Mouse (Mus musculus) bone marrow, adult 2 months (tissue): ENCODE results near the gene Olfr350. TPM values are rescaled to one million over a fixed set of nuclear protein-coding genes. Genes with fewer than 3 reads are reported as not detected.

Experiments
- H3K27ac ChIP-seq: fragments of 200-500 bp; 2 replicates; pipeline ENCODE4 v1.5.1; 2012; ENCODE audit warnings: low read depth, mild to moderate bottlenecking, control low read depth, inconsistent platforms, low read length; ENCODE audit not compliant: control insufficient read depth, poor library complexity, insufficient read depth
- H3K4me1 ChIP-seq: fragments of 200-500 bp; 2 replicates; pipeline ENCODE4 v1.6.1; 2011; ENCODE audit warnings: low read length; ENCODE audit not compliant: control insufficient read depth, insufficient read depth
- H3K4me3 ChIP-seq: fragments of 200-500 bp; replicated peaks from 2 replicates; pipeline ENCODE3; 2011; ENCODE audit warnings: mild to moderate bottlenecking, low read depth, low read length, control low read depth; ENCODE audit not compliant: control insufficient read depth
- CTCF ChIP-seq: fragments of 200-500 bp; IDR thresholded peaks from 2 replicates; pipeline ENCODE4 v1.5.1; 2011; ENCODE audit warnings: low read length, control low read depth; ENCODE audit not compliant: control insufficient read depth, insufficient read depth
- POLR2A ChIP-seq: fragments of 200-500 bp; IDR thresholded peaks from 2 replicates; pipeline ENCODE4 v1.6.1; 2011; ENCODE audit warnings: low read depth, mild to moderate bottlenecking, control low read depth, low read length, borderline replicate concordance; ENCODE audit not compliant: control insufficient read depth
- WGBS: fragments of 180-500 bp; shearing (Covaris S2); methylation state at CpG from one replicate; pipeline ENCODE4 v1.1.7; 2018; 5-methylcytosine and 5-hydroxymethylcytosine counted together
- polyA plus RNA-seq: library from polyadenylated mRNA; stranded (reverse); fragments of >200 nt; gene quantifications from 2 replicates; pipeline ENCODE4 v1.2.4, GENCODE M21; 2011; ENCODE audit warnings: low replicate concordance; ENCODE audit not compliant: missing spikeins, insufficient read depth, insufficient read length

The Olfr350 gene
- polyA plus RNA-seq = not detected in 2 replicates

DNA sequence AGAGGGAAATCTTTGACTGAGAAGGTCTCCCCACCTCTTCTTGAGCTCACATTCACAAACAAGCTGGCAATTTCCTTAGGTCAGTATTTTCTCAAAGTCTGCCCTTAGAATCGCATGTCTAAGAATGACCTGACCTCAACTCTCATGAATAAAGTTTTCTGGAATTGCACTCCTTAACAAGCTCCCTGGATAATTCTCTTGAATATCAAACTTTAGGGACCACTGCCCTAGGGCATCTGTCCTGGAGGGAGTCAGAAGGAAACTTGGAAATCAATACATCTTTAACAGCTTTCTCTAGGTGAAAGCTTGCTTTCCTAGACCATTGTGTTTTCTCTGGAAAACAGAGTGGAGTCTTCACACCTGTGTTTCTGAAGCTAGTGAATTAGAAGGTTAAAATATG lies at the start of gene Olfr350:
Olfr350 (plus strand) TSS at position 301 of the 400 bp plus-strand sequence.
- H3K4me1 ChIP-seq = no peaks in the 10 kb centered on the region
- no peak within 1 kb of the TSS for H3K4me3 ChIP-seq
- 82% methylated on average over 1 of the region's 1 CpGs for WGBS
- H3K27ac ChIP-seq = no peak within 1 kb of the TSS
- TF ChIP-seq POLR2A (no peak), CTCF (no peak)

DNA sequence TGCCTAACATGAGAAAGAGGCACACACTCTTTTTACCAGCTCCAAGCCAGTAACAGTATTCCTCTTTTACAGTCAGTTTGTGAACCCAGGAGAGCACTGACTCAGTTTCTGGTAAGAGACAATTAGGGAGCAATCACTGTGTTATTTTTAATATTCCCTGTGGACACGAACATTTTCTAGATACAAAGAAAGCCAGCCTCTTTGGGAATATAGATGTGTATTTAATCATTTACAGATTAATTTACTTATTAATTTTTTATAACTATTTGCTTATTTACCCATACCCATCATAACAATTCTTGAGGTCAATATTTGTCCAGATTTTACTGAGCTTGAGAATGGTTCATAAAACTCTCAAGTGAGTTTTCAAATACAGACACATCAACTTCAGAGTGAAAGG lies 29.2 kb upstream of the Olfr350 start, which contains the start of gene Olfr3:
Olfr3 (minus strand) TSS at position 101 of the 400 bp plus-strand sequence.
- Histone ChIP-seq H3K27ac (no peak within 1 kb of the TSS), H3K4me3 (no peak within 1 kb of the TSS), H3K4me1 (no peaks in the 10 kb centered on the region)
- 72% methylated on average over 1 of the region's 1 CpGs for WGBS
- no peak for TF ChIP-seq POLR2A
- TF ChIP-seq CTCF = no peak

DNA sequence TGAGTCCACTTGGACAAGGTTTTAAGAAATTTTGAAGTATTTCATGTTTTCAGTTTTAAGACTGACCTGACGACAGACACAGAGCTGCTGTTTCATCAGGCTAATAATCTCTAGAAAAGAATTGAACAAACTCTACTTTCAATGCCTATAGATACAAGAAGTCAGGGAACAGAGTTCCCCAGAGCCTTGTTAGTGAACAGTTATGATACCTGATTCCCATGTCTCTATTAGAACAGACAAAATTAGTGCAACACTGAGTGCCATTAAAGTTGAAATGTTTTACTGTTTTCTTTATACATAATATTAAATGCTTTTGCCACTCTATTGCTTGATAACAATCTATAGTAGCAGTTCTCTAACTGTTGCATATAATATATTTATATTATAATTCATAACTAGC lies 16.4 kb downstream of the Olfr350 start, which contains the start of gene Olfr351:
Olfr351 (minus strand) TSS at position 101 of the 400 bp plus-strand sequence.
- 80% methylated on average over 1 of the region's 1 CpGs for WGBS
- TF ChIP-seq CTCF (no peak), POLR2A (no peak)
- no peak within 1 kb of the TSS for H3K4me3 ChIP-seq
- H3K4me1 ChIP-seq = no peaks in the 10 kb centered on the region
- no peak within 1 kb of the TSS for H3K27ac ChIP-seq

GRCm38 (mm10) chr2:36868160-36868559 lies 22.1 kb downstream of the Olfr350 start, which contains the start of gene Olfr352:
Olfr352 (plus strand) TSS chr2:36868460.
- 67% methylated on average over 1 of the region's 1 CpGs for WGBS
- TF ChIP-seq CTCF (no peak), POLR2A (no peak)

GRCm38 (mm10) chr2:36892836-36893235 lies 46.7 kb downstream of the Olfr350 start, which contains the start of gene Olfr353:
Olfr353 (minus strand) TSS chr2:36892936.
- Histone ChIP-seq H3K27ac (no peak within 1 kb of the TSS), H3K4me3 (no peak within 1 kb of the TSS), H3K4me1 (no peaks in the 10 kb centered on the region)
- TF ChIP-seq POLR2A (no peak), CTCF (no peak)

More at GRCm38 (mm10) chr2:36868160-36868559, 22.1 kb downstream of the Olfr350 start, which contains the start of gene Olfr352:
- Histone ChIP-seq H3K4me1 (no peaks in the 10 kb centered on the region), H3K27ac (no peak within 1 kb of the TSS), H3K4me3 (no peak within 1 kb of the TSS)

- no peak overlapping the region for H3K4me3 ChIP-seq
- H3K27ac ChIP-seq = no peak overlapping the region
- no peaks in the 10 kb centered on the region for H3K4me1 ChIP-seq
- TF ChIP-seq CTCF = no peak
These were observed 51.0 kb downstream of the Olfr350 start for GRCm38 (mm10) chr2:36897114-36897513.

Other genes starting within 250 kb of the Olfr350 start
- not detected in 2 replicates for gene Olfr345, start 206.3 kb upstream of the Olfr350 start, polyA plus RNA-seq
- gene Olfr346, start 160.5 kb upstream of the Olfr350 start, polyA plus RNA-seq = not detected in 2 replicates
- not detected in 2 replicates for gene Olfr347, start 114.4 kb upstream of the Olfr350 start, polyA plus RNA-seq
- gene Olfr348, start 62.0 kb upstream of the Olfr350 start, polyA plus RNA-seq = not detected in 2 replicates
- 1.3 TPM in 1 of 2 replicates, not detected in the other for gene Olfr50, start 55.8 kb upstream of the Olfr350 start, polyA plus RNA-seq
- not detected in 2 replicates for gene Olfr3, start 29.3 kb upstream of the Olfr350 start, polyA plus RNA-seq
- not detected in 2 replicates for gene Olfr351, start 16.4 kb downstream of the Olfr350 start, polyA plus RNA-seq
- gene Olfr352, start 22.1 kb downstream of the Olfr350 start, polyA plus RNA-seq = 0.57 and 1.2 TPM in 2 replicates
- not detected in 2 replicates for gene Olfr353, start 46.6 kb downstream of the Olfr350 start, polyA plus RNA-seq
- gene Olfr354, start 59.4 kb downstream of the Olfr350 start, polyA plus RNA-seq = not detected in 2 replicates
- gene Olfr355, start 82.6 kb downstream of the Olfr350 start, polyA plus RNA-seq = not detected in 2 replicates
- gene Olfr356, start 90.8 kb downstream of the Olfr350 start, polyA plus RNA-seq = not detected in 2 replicates
- not detected in 2 replicates for gene Olfr357, start 147.5 kb downstream of the Olfr350 start, polyA plus RNA-seq
- gene Olfr358, start 163.0 kb downstream of the Olfr350 start, polyA plus RNA-seq = not detected in 2 replicates
- gene Olfr360, start 219.4 kb downstream of the Olfr350 start, polyA plus RNA-seq = not detected in 2 replicates
- not detected in 2 replicates for gene Olfr361, start 243.0 kb downstream of the Olfr350 start, polyA plus RNA-seq